Mouse (Mus musculus): ENCODE results near the gene Hoxc6. TPM values are rescaled to one million over a fixed set of nuclear protein-coding genes. Genes with fewer than 3 reads are reported as not detected.

Gene Hoxc6
- total RNA-seq, 2 experiments from 2014 or later: 0.25 TPM; not detected in 1

- intact Hi-C loops (cut with DNase I): loop anchor here (10.0 kb wide), 1 partner anchor 273 kb away; no protein-coding TSS in a partner anchor
- DNase-seq: no peak
Observed at GRCm38 (mm10) chr15:102967511-102968397, 30.3 kb upstream of the Hoxc6 start.

- no peak for DNase-seq
- intact Hi-C loops (cut with DNase I): loop anchor here (10.0 kb wide), 1 partner anchor 274 kb away; no protein-coding TSS in a partner anchor
Observed at GRCm38 (mm10) chr15:102969296-102969695, 28.8 kb upstream of the Hoxc6 start.

GRCm38 (mm10) chr15:102970740-102971139 is 27.3 kb upstream of the Hoxc6 start:
- intact Hi-C loops (cut with DNase I): loop anchor here (5.0 kb wide), 1 partner anchor 208 kb away; no protein-coding TSS in a partner anchor
- no peak for DNase-seq

GRCm38 (mm10) chr15:102972254-102972653 is 25.8 kb upstream of the Hoxc6 start:
- DNase-seq: no peak
- intact Hi-C loops (cut with DNase I): loop anchor here (5.0 kb wide), 1 partner anchor 210 kb away; no protein-coding TSS in a partner anchor

GRCm38 (mm10) chr15:102972753-102973152 is 25.3 kb upstream of the Hoxc6 start:
- no peak for DNase-seq
- intact Hi-C loops (cut with DNase I): loop anchor here (5.0 kb wide), 1 partner anchor 210 kb away; no protein-coding TSS in a partner anchor

GRCm38 (mm10) chr15:102975034-102975433 is 23.0 kb upstream of the Hoxc6 start:
- intact Hi-C loops (cut with DNase I): no loop called here
- no peak for DNase-seq

GRCm38 (mm10) chr15:102975688-102976111 is 22.4 kb upstream of the Hoxc6 start:
- intact Hi-C loops (cut with DNase I): no loop called here
- no peak for DNase-seq

- intact Hi-C loops (cut with DNase I): no loop called here
- DNase-seq: no peak
Observed at GRCm38 (mm10) chr15:102976171-102976570, 21.9 kb upstream of the Hoxc6 start, which contains the start of gene Hoxc9. Gene Hoxc9 (plus strand): TSS chr15:102976439.

GRCm38 (mm10) chr15:102976631-102977422 is 21.2 kb upstream of the Hoxc6 start:
- intact Hi-C loops (cut with DNase I): no loop called here
- DNase-seq: no peak

- intact Hi-C loops (cut with DNase I): no loop called here
- no peak for DNase-seq
Observed at GRCm38 (mm10) chr15:102977423-102977974, 20.6 kb upstream of the Hoxc6 start.

- DNase-seq: no peak
- intact Hi-C loops (cut with DNase I): no loop called here
Observed at GRCm38 (mm10) chr15:102978615-102979515, 19.2 kb upstream of the Hoxc6 start.

GRCm38 (mm10) chr15:102979936-102980335 is 18.1 kb upstream of the Hoxc6 start:
- intact Hi-C loops (cut with DNase I): no loop called here
- DNase-seq: no peak

- intact Hi-C loops (cut with DNase I): no loop called here
- no peak for DNase-seq
Observed at GRCm38 (mm10) chr15:102980352-102980751, 17.7 kb upstream of the Hoxc6 start.

- intact Hi-C loops (cut with DNase I): no loop called here
- DNase-seq: no peak
Observed at GRCm38 (mm10) chr15:102980912-102981311, 17.1 kb upstream of the Hoxc6 start.

GRCm38 (mm10) chr15:102981379-102982288 is 16.4 kb upstream of the Hoxc6 start:
- no peak for DNase-seq
- intact Hi-C loops (cut with DNase I): no loop called here

GRCm38 (mm10) chr15:102983716-102984115 is 14.3 kb upstream of the Hoxc6 start:
- no peak for DNase-seq
- intact Hi-C loops (cut with DNase I): no loop called here

- no peak for DNase-seq
- intact Hi-C loops (cut with DNase I): no loop called here
Observed at GRCm38 (mm10) chr15:102984521-102984920, 13.5 kb upstream of the Hoxc6 start.

- intact Hi-C loops (cut with DNase I): loop anchor here (5.0 kb wide), 2 partner anchors 223 to 332 kb away; no protein-coding TSS in a partner anchor
- no peak for DNase-seq
Observed at GRCm38 (mm10) chr15:102984925-102985324, 13.1 kb upstream of the Hoxc6 start.

All from heart, postnatal 36 days (tissue).